Mouse (Mus musculus) MEL (cell line): Measurements from ENCODE around the gene Otof. TPM values are rescaled to one million over a fixed set of nuclear protein-coding genes. Genes with fewer than 3 reads are reported as not detected.

Source experiments
- DNase-seq: peaks from one replicate; pipeline ENCODE4 v3.0.0; 2011; ENCODE audit warnings: low read depth, low spot score
- H3K27ac ChIP-seq: 2 replicates; pipeline ENCODE4 v1.5.1; 2012; ENCODE audit warnings: low read depth, mild to moderate bottlenecking, control low read depth, low read length, moderate library complexity; ENCODE audit not compliant: control insufficient read depth
- H3K27me3 ChIP-seq, 2 experiments: fragments of 150-350 bp in 1 of 2; sonication (generic) in 1 of 2; 2 replicates each; pipeline ENCODE4 v1.6.1; 2012; ENCODE audit warnings: low read length in 2 of 2, mild to moderate bottlenecking in 2 of 2, improper control_type of control experiment in 1 of 2, moderate library complexity in 1 of 2; ENCODE audit not compliant: insufficient read depth in 2 of 2, control insufficient read depth in 1 of 2
- H3K36me3 ChIP-seq, 2 experiments: 2 replicates each; pipeline ENCODE4 v1.6.1; 2012 to 2014; ENCODE audit warnings: low read length in 2 of 2, improper control_type of control experiment in 1 of 2, inconsistent platforms in 1 of 2, mild to moderate bottlenecking in 1 of 2; ENCODE audit not compliant: insufficient read depth in 2 of 2, control insufficient read depth in 1 of 2
- H3K4me1 ChIP-seq, 2 experiments: fragments of 150-350 bp in 1 of 2; sonication (generic) in 1 of 2; 2 replicates each; pipeline ENCODE4 v1.6.1; 2012; ENCODE audit warnings: low read length in 2 of 2, improper control_type of control experiment in 1 of 2, mild to moderate bottlenecking in 1 of 2; ENCODE audit not compliant: insufficient read depth in 2 of 2, control insufficient read depth in 1 of 2
- H3K4me3 ChIP-seq, 2 experiments: fragments of 150-350 bp in 1 of 2; sonication (generic) in 1 of 2; 2 replicates each; pipeline ENCODE4 v1.5.1; 2012; ENCODE audit warnings: low read depth in 2 of 2, low read length in 2 of 2, mild to moderate bottlenecking in 2 of 2, moderate library complexity in 2 of 2, control low read depth in 1 of 2, improper control_type of control experiment in 1 of 2; ENCODE audit not compliant: control insufficient read depth in 1 of 2, insufficient read depth in 1 of 2
- H3K79me2 ChIP-seq: 2 replicates; pipeline ENCODE4 v1.6.1; 2012; ENCODE audit warnings: mild to moderate bottlenecking, low read length, moderate library complexity; ENCODE audit not compliant: control insufficient read depth, poor library complexity, insufficient read depth
- H3K9ac ChIP-seq: 2 replicates; pipeline ENCODE4 v1.6.1; 2012; ENCODE audit warnings: low read depth, mild to moderate bottlenecking, control low read depth, low read length, moderate library complexity; ENCODE audit not compliant: control insufficient read depth, poor library complexity, severe bottlenecking
- H3K9me3 ChIP-seq: fragments of 150-350 bp; sonication (generic); replicated peaks from 2 replicates; pipeline ENCODE4 v1.6.1; 2012; ENCODE audit warnings: mild to moderate bottlenecking, low read length, improper control_type of control experiment, moderate library complexity; ENCODE audit not compliant: insufficient read depth
- CHD1 ChIP-seq: IDR thresholded peaks from 2 replicates; pipeline ENCODE4 v1.6.1; 2012; ENCODE audit warnings: low read depth, mild to moderate bottlenecking, inconsistent platforms, low read length, improper control_type of control experiment
- CHD2 ChIP-seq: IDR thresholded peaks from 2 replicates; pipeline ENCODE4 v1.6.1; 2011; ENCODE audit warnings: low read length, improper control_type of control experiment
- CTCF ChIP-seq, 3 experiments: IDR thresholded peaks in 2 of 3; conservative IDR thresholded peaks in 1 of 3; 2 replicates each; pipeline ENCODE4 v1.5.1; 2011 to 2012; ENCODE audit warnings: low read length in 3 of 3, low read depth in 2 of 3, mild to moderate bottlenecking in 2 of 3, improper control_type of control experiment in 1 of 3, inconsistent platforms in 1 of 3, mixed read lengths in 1 of 3, moderate library complexity in 1 of 3; ENCODE audit not compliant: control insufficient read depth in 1 of 3, insufficient read depth in 1 of 3, poor library complexity in 1 of 3, severe bottlenecking in 1 of 3
- E2F4 ChIP-seq: IDR thresholded peaks from 2 replicates; pipeline ENCODE4 v1.6.1; 2011; ENCODE audit warnings: low read depth, low read length, improper control_type of control experiment, borderline replicate concordance
- ELF1 ChIP-seq: IDR thresholded peaks from 2 replicates; pipeline ENCODE4 v1.6.1; 2014; ENCODE audit warnings: low read depth, mild to moderate bottlenecking, inconsistent platforms, low read length, improper control_type of control experiment, moderate library complexity
- EP300 ChIP-seq, 2 experiments: IDR thresholded peaks; 2 replicates each; pipeline ENCODE4 v1.6.1; 2011; ENCODE audit warnings: improper control_type of control experiment in 2 of 2, low read length in 2 of 2, low read depth in 1 of 2, mild to moderate bottlenecking in 1 of 2
- ETS1 ChIP-seq: IDR thresholded peaks from 2 replicates; pipeline ENCODE4 v1.6.1; 2012; ENCODE audit warnings: low read depth, mild to moderate bottlenecking, inconsistent platforms, low read length, improper control_type of control experiment, moderate library complexity
- GABPA ChIP-seq: IDR thresholded peaks from 2 replicates; pipeline ENCODE4 v1.6.1; 2012; ENCODE audit warnings: low read depth, mild to moderate bottlenecking, inconsistent platforms, low read length, improper control_type of control experiment, moderate library complexity
- HCFC1 ChIP-seq: IDR thresholded peaks from 2 replicates; pipeline ENCODE4 v1.6.1; 2012; ENCODE audit warnings: low read depth, mild to moderate bottlenecking, inconsistent platforms, low read length, improper control_type of control experiment, moderate library complexity
- KAT2A ChIP-seq: conservative IDR thresholded peaks from 2 replicates; pipeline ENCODE4 v1.6.1; 2012; ENCODE audit warnings: low read depth, low read length, improper control_type of control experiment, inconsistent platforms
- MAFK ChIP-seq: IDR thresholded peaks from 2 replicates; pipeline ENCODE4 v1.6.1; 2011; ENCODE audit warnings: low read depth, mild to moderate bottlenecking, low read length, improper control_type of control experiment, borderline replicate concordance
- MEF2A ChIP-seq: IDR thresholded peaks from 2 replicates; pipeline ENCODE4 v1.6.1; 2014; ENCODE audit warnings: low read depth, mild to moderate bottlenecking, inconsistent platforms, low read length, improper control_type of control experiment; ENCODE audit not compliant: poor library complexity, insufficient replicate concordance, severe bottlenecking; ENCODE audit errors: extremely low read depth
- MYB ChIP-seq: IDR thresholded peaks from 2 replicates; pipeline ENCODE4 v1.6.1; 2011; ENCODE audit warnings: mild to moderate bottlenecking, low read depth, low read length, improper control_type of control experiment
- NRF1 ChIP-seq: IDR thresholded peaks from 2 replicates; pipeline ENCODE4 v1.6.1; 2014; ENCODE audit warnings: low read depth, mild to moderate bottlenecking, inconsistent platforms, low read length, improper control_type of control experiment, moderate library complexity; ENCODE audit not compliant: poor library complexity, insufficient read depth, severe bottlenecking
- POLR2A ChIP-seq, 2 experiments: IDR thresholded peaks; 2 replicates each; pipeline ENCODE4 v1.6.1; 2011 to 2012; ENCODE audit warnings: low read length in 2 of 2, mild to moderate bottlenecking in 2 of 2, control low read depth in 1 of 2, improper control_type of control experiment in 1 of 2, low read depth in 1 of 2, moderate library complexity in 1 of 2; ENCODE audit not compliant: control insufficient read depth in 1 of 2, insufficient read depth in 1 of 2, poor library complexity in 1 of 2
- POLR2AphosphoS2 ChIP-seq: IDR thresholded peaks from 2 replicates; pipeline ENCODE4 v1.6.1; 2011; ENCODE audit warnings: low read length, improper control_type of control experiment
- POLR2AphosphoS5 ChIP-seq: IDR thresholded peaks from 2 replicates; pipeline ENCODE4 v1.6.1; 2012; ENCODE audit warnings: low read depth, borderline replicate concordance, mild to moderate bottlenecking, inconsistent platforms, low read length, moderate library complexity, mixed read lengths
- RAD21 ChIP-seq: IDR thresholded peaks from 2 replicates; pipeline ENCODE4 v1.6.1; 2011; ENCODE audit warnings: mild to moderate bottlenecking, low read depth, low read length, improper control_type of control experiment
- SIN3A ChIP-seq: IDR thresholded peaks from 2 replicates; pipeline ENCODE4 v1.6.1; 2012; ENCODE audit warnings: low read length, improper control_type of control experiment, inconsistent platforms
- TAL1 ChIP-seq: IDR thresholded peaks from 2 replicates; pipeline ENCODE4 v1.6.1; 2012; ENCODE audit warnings: mild to moderate bottlenecking, inconsistent platforms, low read length, moderate library complexity, mixed read lengths
- TBP ChIP-seq: IDR thresholded peaks from 2 replicates; pipeline ENCODE4 v1.8.0; 2011; ENCODE audit warnings: low read depth, low read length, improper control_type of control experiment
- UBTF ChIP-seq: IDR thresholded peaks from 2 replicates; pipeline ENCODE4 v1.6.1; 2012; ENCODE audit warnings: low read depth, mild to moderate bottlenecking, inconsistent platforms, low read length, improper control_type of control experiment, moderate library complexity, borderline replicate concordance; ENCODE audit not compliant: insufficient read depth
- USF2 ChIP-seq, 2 experiments: IDR thresholded peaks; 2 replicates each; pipeline ENCODE4 v1.6.1; 2011 to 2012; ENCODE audit warnings: improper control_type of control experiment in 2 of 2, low read length in 2 of 2, borderline replicate concordance in 1 of 2, inconsistent platforms in 1 of 2, low read depth in 1 of 2, mild to moderate bottlenecking in 1 of 2; ENCODE audit not compliant: insufficient read depth in 1 of 2
- ZC3H11A ChIP-seq: IDR thresholded peaks from 2 replicates; pipeline ENCODE4 v1.6.1; 2012; ENCODE audit warnings: low read depth, mild to moderate bottlenecking, inconsistent platforms, low read length, improper control_type of control experiment
- ZKSCAN1 ChIP-seq: IDR thresholded peaks from 2 replicates; pipeline ENCODE4 v1.6.1; 2012; ENCODE audit warnings: low read depth, mild to moderate bottlenecking, inconsistent platforms, low read length, improper control_type of control experiment, moderate library complexity
- ZMIZ1 ChIP-seq: IDR thresholded peaks from 2 replicates; pipeline ENCODE4 v1.6.1; 2012; ENCODE audit warnings: low read depth, mild to moderate bottlenecking, inconsistent platforms, low read length, improper control_type of control experiment, moderate library complexity
- ZNF384 ChIP-seq: IDR thresholded peaks from 2 replicates; pipeline ENCODE4 v1.6.1; 2012; ENCODE audit warnings: low read depth, mild to moderate bottlenecking, inconsistent platforms, low read length, improper control_type of control experiment
- polyA plus RNA-seq, 2 experiments: library from polyadenylated mRNA; stranded (reverse) in 1 of 2; unstranded in 1 of 2; fragments of >175 nt in 1 of 2; fragments of >200 nt in 1 of 2; gene quantifications; 2 replicates each; pipeline versions ENCODE4 v1.2.1 to v1.2.4; 2012; ENCODE audit warnings: low replicate concordance in 2 of 2, low read depth in 1 of 2; ENCODE audit not compliant: insufficient read length in 2 of 2, insufficient read depth in 1 of 2, missing spikeins in 1 of 2
- total RNA-seq: library from RNA; depleted of rRNA; stranded (reverse); fragments of 300-350 nt; gene quantifications from 2 replicates; pipeline ENCODE4 v1.2.3, GENCODE M21; 2012

Otof gene
- total and polyA plus RNA-seq, 3 experiments = 0.01 TPM; not detected in 2

GRCm38 (mm10) chr5:30406876-30407275, 54.9 kb downstream of the Otof start:
- Histone ChIP-seq H3K27ac (no peak overlapping the region), H3K79me2 (no peaks in the 10 kb centered on the region), H3K4me3 (no peak overlapping the region), H3K36me3 (no peaks in the 10 kb centered on the region), H3K9me3 (no peaks in the 10 kb centered on the region), H3K27me3 (peaks cover 14 to 33% of the 10 kb centered on the region in 2 experiments), H3K9ac (no peak overlapping the region), H3K4me1 (no peaks in the 10 kb centered on the region)
- DNase-seq = peak; percentile 17
- no peak for TF ChIP-seq KAT2A
- TF ChIP-seq ZC3H11A = no peak
- no peak for TF ChIP-seq NRF1
- TF ChIP-seq TAL1 = no peak
- no peak for TF ChIP-seq HCFC1
- TF ChIP-seq RAD21 = no peak
- TF ChIP-seq MYB = no peak
- no peak for TF ChIP-seq ELF1
- no peak for TF ChIP-seq ZNF384
- TF ChIP-seq E2F4 = no peak
- TF ChIP-seq CTCF (IDR thresholded peaks at IDR 0.05 in 2 of 3, conservative IDR thresholded peaks at IDR 0.05 in 1 of 3; ENCODE audit: control insufficient read depth in 1 of 3, insufficient read depth in 1 of 3, low read depth in 2 of 3, low read length in 3 of 3, poor library complexity in 1 of 3, severe bottlenecking in 1 of 3) = no peak
- TF ChIP-seq GABPA = no peak
- TF ChIP-seq SIN3A = no peak
- no peak for TF ChIP-seq EP300 (IDR thresholded peaks at IDR 0.05; ENCODE audit: low read depth in 1 of 2, low read length in 2 of 2)
- no peak for TF ChIP-seq MEF2A
- TF ChIP-seq ZMIZ1 = no peak
- no peak for TF ChIP-seq USF2 (IDR thresholded peaks at IDR 0.05; ENCODE audit: borderline replicate concordance in 1 of 2, insufficient read depth in 1 of 2, low read depth in 1 of 2, low read length in 2 of 2)
- TF ChIP-seq CHD1 = no peak

DNA sequence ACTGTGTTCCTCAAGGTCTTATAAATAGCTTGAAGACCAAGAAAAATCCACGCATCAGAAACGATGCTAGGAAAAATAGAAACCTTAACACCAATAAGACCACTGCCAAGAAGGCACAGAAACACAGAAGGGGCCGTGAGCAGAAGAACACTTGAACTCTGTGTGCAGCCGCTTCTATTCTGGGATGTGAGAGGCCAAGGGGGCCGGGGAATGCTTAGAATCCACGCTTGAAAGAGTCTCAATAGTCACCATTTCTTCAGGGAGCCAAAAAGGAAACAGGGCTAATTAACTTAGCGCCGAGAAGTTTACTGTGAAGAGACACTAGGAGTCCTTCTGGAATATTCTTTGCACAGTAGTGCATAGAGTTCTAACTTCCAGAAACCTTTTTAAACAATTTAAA, 60.6 kb downstream of the Otof start:
- Histone ChIP-seq H3K9me3 (no peaks in the 10 kb centered on the region), H3K27me3 (peaks cover 11 to 28% of the 10 kb centered on the region in 2 experiments), H3K27ac (no peak overlapping the region), H3K36me3 (no peaks in the 10 kb centered on the region), H3K4me3 (no peak overlapping the region), H3K9ac (no peak overlapping the region), H3K4me1 (no peaks in the 10 kb centered on the region), H3K79me2 (no peaks in the 10 kb centered on the region)
- no peak for DNase-seq
- TF ChIP-seq E2F4 (no peak), NRF1 (no peak), ETS1 (no peak), UBTF (no peak), CHD1 (no peak), POLR2AphosphoS2 (no peak), POLR2A (IDR thresholded peaks at IDR 0.05; ENCODE audit: control insufficient read depth in 1 of 2, insufficient read depth in 1 of 2, low read depth in 1 of 2, low read length in 2 of 2, poor library complexity in 1 of 2) (no peak), ZC3H11A (no peak), ZMIZ1 (no peak), MAFK (no peak), TBP (no peak), POLR2AphosphoS5 (no peak), ZNF384 (no peak), RAD21 (no peak), KAT2A (no peak), CHD2 (no peak), ZKSCAN1 (no peak)
